Mouse (Mus musculus): ENCODE data around the gene Ick. TPM values are rescaled to one million over a fixed set of nuclear protein-coding genes. Genes with fewer than 3 reads are reported as not detected.

Ick gene
- polyA plus RNA-seq, 1 experiment from 2014 or later: 25.7 TPM

Other genes starting within 250 kb of the Ick start
- 89.5 and 91.6 TPM in 2 replicates for gene Elovl5, start 191.8 kb upstream of the Ick start, polyA plus RNA-seq (2014; fragmentation: Nextera tagmentation; extraction: Ambion mirVana)
- gene Gcm1, start 57.3 kb upstream of the Ick start, polyA plus RNA-seq (2014; fragmentation: Nextera tagmentation; extraction: Ambion mirVana): not detected in 2 replicates
- gene Fbxo9, start 127 bp upstream of the Ick start, polyA plus RNA-seq (2014; fragmentation: Nextera tagmentation; extraction: Ambion mirVana): 35.3 and 43.0 TPM in 2 replicates
- 43.1 and 46.6 TPM in 2 replicates for gene Gsta4, start 73.6 kb downstream of the Ick start, polyA plus RNA-seq (2014; fragmentation: Nextera tagmentation; extraction: Ambion mirVana)
- gene Gsta1, start 121.5 kb downstream of the Ick start, polyA plus RNA-seq (2014; fragmentation: Nextera tagmentation; extraction: Ambion mirVana): 1.2 and 3.1 TPM in 2 replicates
- 1.1 and 1.7 TPM in 2 replicates for gene Gm3776, start 147.9 kb downstream of the Ick start, polyA plus RNA-seq (2014; fragmentation: Nextera tagmentation; extraction: Ambion mirVana)
- gene Gm10639, start 180.7 kb downstream of the Ick start, polyA plus RNA-seq (2014; fragmentation: Nextera tagmentation; extraction: Ambion mirVana): not detected in 2 replicates
- gene Omt2a, start 205.6 kb downstream of the Ick start, polyA plus RNA-seq (2014; fragmentation: Nextera tagmentation; extraction: Ambion mirVana): not detected in 2 replicates
- gene Omt2b, start 218.4 kb downstream of the Ick start, polyA plus RNA-seq (2014; fragmentation: Nextera tagmentation; extraction: Ambion mirVana): not detected in 2 replicates
- 0.74 and 2.9 TPM in 2 replicates for gene Gsta2, start 246.6 kb downstream of the Ick start, polyA plus RNA-seq (2014; fragmentation: Nextera tagmentation; extraction: Ambion mirVana)